Mouse (Mus musculus) liver, postnatal 0 days (tissue): Measurements from ENCODE around the gene Vars.

ENCODE experiments used
- CTCF ChIP-seq: sonication (generic); IDR thresholded peaks from 2 replicates; pipeline ENCODE4 v1.5.1; 2016; ENCODE audit warnings: antibody characterized with exemption, low read depth
- EP300 ChIP-seq: IDR thresholded peaks from 2 replicates; pipeline ENCODE4 v1.6.1; 2016; ENCODE audit warnings: antibody characterized with exemption, low read depth, mild to moderate bottlenecking

DNA sequence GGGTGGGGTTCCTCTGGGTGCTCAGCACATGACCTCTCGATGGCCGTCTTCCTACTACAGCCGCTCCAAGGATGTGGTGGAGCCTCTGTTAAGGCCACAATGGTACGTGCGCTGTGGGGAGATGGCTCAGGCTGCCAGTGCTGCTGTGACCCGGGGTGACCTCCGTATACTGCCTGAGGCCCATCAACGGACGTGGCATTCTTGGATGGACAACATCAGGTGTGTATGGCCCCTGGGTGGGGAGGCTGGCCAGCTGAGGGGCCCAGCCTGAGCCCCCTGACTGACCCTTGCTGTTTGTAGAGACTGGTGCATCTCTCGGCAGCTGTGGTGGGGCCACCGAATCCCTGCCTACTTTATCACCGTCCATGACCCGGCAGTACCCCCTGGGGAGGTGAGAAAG is 11.6 kb downstream of the Vars start:
- TF ChIP-seq CTCF, result no peak
- no peak for TF ChIP-seq EP300
